Mouse (Mus musculus): ENCODE measurements around the gene Krt36.

DNA sequence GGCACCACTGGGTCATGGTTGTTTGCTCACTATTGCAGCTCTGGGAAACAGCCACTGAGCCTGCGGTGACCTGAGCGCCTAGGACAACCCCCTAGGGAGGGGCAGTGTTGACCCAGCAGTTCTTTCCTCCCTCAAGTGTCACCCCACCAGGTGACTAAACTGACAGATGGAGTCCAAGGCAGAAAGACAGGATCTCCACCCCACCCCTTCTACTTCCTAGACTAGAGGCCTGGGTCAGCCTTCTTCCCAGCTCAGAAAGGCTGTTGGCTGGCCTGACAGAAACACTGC lies 8.3 kb upstream of the Krt36 start:
- TF ChIP-seq CTCF (IDR thresholded peaks at IDR 0.05; ENCODE audit: insufficient read depth, low read depth, low read length) (no peak), POLR2A (IDR thresholded peaks at IDR 0.05; ENCODE audit: insufficient read depth, low read depth, low read length) (no peak)

All from olfactory bulb, adult 2 months (tissue).